Mouse (Mus musculus) olfactory bulb, adult 2 months (tissue): Measurements from ENCODE around the gene Pid1.

Source experiments
- CTCF ChIP-seq: fragments of 200-500 bp; IDR thresholded peaks from 2 replicates; pipeline ENCODE4 v1.5.1; 2012; ENCODE audit warnings: low read depth, mild to moderate bottlenecking, low read length, moderate library complexity; ENCODE audit not compliant: insufficient read depth
- POLR2A ChIP-seq: fragments of 200-500 bp; IDR thresholded peaks from 2 replicates; pipeline ENCODE4 v1.6.1; 2012; ENCODE audit warnings: mild to moderate bottlenecking, low read depth, low read length, moderate library complexity; ENCODE audit not compliant: insufficient read depth

DNA sequence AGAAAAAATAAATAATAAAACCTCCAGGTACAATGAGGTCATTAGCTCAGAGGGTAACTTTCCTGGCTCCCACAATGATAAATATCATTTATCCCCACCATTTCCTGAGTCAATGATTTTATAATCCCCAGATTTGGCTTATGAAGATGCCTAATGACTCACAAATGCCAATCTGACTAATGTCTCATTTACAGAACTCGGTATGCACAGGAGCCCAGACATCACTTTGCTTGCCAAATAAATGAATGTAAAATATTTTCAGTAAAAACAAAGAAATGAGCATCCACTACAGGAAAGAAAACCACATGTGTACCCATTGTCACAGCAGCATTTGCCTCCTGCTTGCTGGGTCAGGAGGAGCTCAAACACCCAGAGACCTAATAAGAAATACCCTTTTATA is 222.4 kb downstream of the Pid1 start:
- TF ChIP-seq POLR2A = no peak
- no peak for TF ChIP-seq CTCF
